Mouse (Mus musculus) cortical plate, adult 2 months (tissue): ENCODE results near the gene Tead4. TPM values are rescaled to one million over a fixed set of nuclear protein-coding genes. Genes with fewer than 3 reads are reported as not detected.
"Not testable (repeated sequence)": the region's sequence is repeated elsewhere in the genome, so short reads cannot be mapped to it uniquely, and the experiment has no call there.

Source experiments
- H3K27ac ChIP-seq: fragments of 200-500 bp; 2 replicates; pipeline ENCODE4 v1.5.1; 2012; ENCODE audit warnings: low read length, control low read depth, inconsistent platforms; ENCODE audit not compliant: insufficient read depth
- H3K4me1 ChIP-seq: fragments of 200-500 bp; 2 replicates; pipeline ENCODE4 v1.6.1; 2011; ENCODE audit warnings: low read length; ENCODE audit not compliant: control insufficient read depth, insufficient read depth
- H3K4me3 ChIP-seq: fragments of 200-500 bp; 2 replicates; pipeline ENCODE4 v1.5.1; 2011; ENCODE audit warnings: mild to moderate bottlenecking, low read length, control low read depth; ENCODE audit not compliant: insufficient read depth
- CTCF ChIP-seq: fragments of 200-500 bp; IDR thresholded peaks from 2 replicates; pipeline ENCODE4 v1.5.1; 2011; ENCODE audit warnings: mild to moderate bottlenecking, control low read depth, low read length; ENCODE audit not compliant: insufficient read depth; ENCODE audit errors: extremely low read depth
- POLR2A ChIP-seq: fragments of 200-500 bp; IDR thresholded peaks from 2 replicates; pipeline ENCODE4 v1.6.1; 2011; ENCODE audit warnings: mild to moderate bottlenecking, low read length, control low read depth; ENCODE audit not compliant: insufficient read depth; ENCODE audit errors: extremely low read depth
- polyA plus RNA-seq: library from polyadenylated mRNA; depleted of rRNA; stranded (reverse); fragments of >200 nt; gene quantifications from 2 replicates; pipeline ENCODE4 v1.2.3, GENCODE M21; 2012

The Tead4 gene
- polyA plus RNA-seq, 1 experiment, result 0.63 TPM

DNA sequence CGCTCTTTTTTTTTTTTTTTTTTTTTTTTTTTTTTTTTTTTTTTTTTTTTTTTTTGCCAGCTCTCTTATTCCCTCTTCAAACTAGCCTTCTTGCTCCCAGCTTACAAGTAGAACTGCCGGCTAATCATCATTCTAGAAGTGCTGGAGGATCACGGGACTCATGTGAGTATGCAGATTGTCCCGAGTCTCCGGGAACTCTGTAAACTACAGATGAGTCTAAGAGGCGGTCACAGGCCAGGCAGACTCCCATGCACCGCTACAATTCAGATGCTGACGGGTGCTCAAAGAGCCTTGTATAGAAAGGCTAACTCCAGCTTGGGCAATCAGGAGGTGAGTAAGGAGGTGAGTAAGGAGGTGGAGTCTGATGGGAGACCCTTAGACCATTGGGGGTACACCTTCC is 15.0 kb upstream of the Tead4 start:
- no peaks in the 10 kb centered on the region for H3K4me1 ChIP-seq
- TF ChIP-seq CTCF, result no peak
- TF ChIP-seq POLR2A, result no peak
- H3K27ac ChIP-seq, result no peak overlapping the region
- H3K4me3 ChIP-seq, result no peak overlapping the region

- no peak for TF ChIP-seq CTCF
- TF ChIP-seq POLR2A, result no peak
These were observed 14.2 kb upstream of the Tead4 start for GRCm38 (mm10) chr6:128314796-128315195.

DNA sequence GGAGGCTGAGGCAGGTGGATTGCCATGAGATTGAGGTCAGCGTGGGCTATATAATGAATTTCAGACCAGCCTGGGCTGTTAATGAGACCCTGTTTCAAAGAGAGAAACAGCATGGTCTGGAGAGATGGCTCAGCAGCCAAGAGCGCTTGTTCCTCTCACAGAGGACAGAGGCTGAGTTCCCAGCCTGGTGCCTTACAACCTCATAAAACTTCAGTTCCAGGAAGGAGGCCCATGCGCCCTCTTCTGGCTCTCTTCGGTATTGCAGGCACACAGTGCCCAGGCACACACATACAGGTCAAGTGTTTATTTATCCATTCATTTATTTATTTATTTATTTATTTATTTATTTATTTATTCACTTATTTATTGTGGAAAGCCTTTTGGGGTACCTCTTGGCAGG is 7.7 kb upstream of the Tead4 start:
- no peaks in the 10 kb centered on the region for H3K4me1 ChIP-seq
- TF ChIP-seq POLR2A (no peak), CTCF (peak; percentile 62)
- no peak overlapping the region for H3K27ac ChIP-seq
- no peak overlapping the region for H3K4me3 ChIP-seq

More at GRCm38 (mm10) chr6:128314796-128315195, 14.2 kb upstream of the Tead4 start:
- Histone ChIP-seq H3K4me3 (no peak overlapping the region), H3K4me1 (no peaks in the 10 kb centered on the region), H3K27ac (no peak overlapping the region)

- Histone ChIP-seq H3K4me1 (no peaks in the 10 kb centered on the region), H3K4me3 (no peak overlapping the region), H3K27ac (no peak overlapping the region)
- TF ChIP-seq CTCF, result no peak
- TF ChIP-seq POLR2A, result no peak
These were observed 4.2 kb upstream of the Tead4 start for GRCm38 (mm10) chr6:128304801-128305200.

DNA sequence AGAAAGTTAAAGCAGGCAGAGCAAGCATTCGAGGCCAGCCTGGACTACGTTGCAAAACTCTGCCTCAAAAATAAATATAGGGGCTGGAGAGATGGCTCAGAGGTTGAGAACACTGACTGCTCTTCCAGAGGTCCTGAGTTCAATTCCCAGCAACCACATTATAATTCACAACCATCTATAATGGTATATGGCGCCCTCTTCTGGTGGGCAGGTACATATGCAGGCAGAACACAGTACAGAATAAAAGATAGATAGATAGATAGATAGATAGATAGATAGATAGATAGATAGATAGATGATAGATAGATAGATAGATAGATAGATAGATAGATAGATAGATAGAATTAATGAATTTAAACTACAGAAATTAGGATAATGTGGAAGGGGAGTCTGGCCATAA is 2.0 kb upstream of the Tead4 start:
- not testable (repeated sequence) for H3K4me1 ChIP-seq, H3K4me3 ChIP-seq, H3K27ac ChIP-seq

- TF ChIP-seq POLR2A, result no peak
- TF ChIP-seq CTCF, result no peak
- H3K4me3 ChIP-seq, result no peak overlapping the region
- no peak overlapping the region for H3K27ac ChIP-seq
- no peaks in the 10 kb centered on the region for H3K4me1 ChIP-seq
These were observed 1.3 kb upstream of the Tead4 start for GRCm38 (mm10) chr6:128301891-128302290.

DNA sequence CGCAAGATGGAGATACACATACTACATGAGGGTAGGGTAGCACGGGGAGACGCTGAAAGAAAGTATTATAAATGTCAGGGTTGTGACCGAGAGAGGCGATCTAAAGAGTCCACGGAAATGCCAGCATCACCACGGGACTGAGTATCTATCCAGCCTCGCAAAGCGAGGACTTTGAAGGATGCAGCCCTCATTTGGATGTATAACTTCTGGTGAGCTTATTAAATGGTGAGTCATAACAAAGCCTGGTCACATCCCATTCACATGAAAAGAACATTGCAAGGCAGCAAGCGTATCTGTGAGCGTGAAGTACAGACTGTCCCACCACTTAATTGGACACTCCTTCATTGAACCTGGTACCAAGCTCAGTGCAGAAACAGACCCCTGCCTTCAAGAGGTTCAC is 835 bp upstream of the Tead4 start:
- H3K4me3 ChIP-seq, result no peak overlapping the region; the same call in 1 of the 2 replicates
- no peak for TF ChIP-seq POLR2A
- TF ChIP-seq CTCF, result no peak
- no peaks in the 10 kb centered on the region for H3K4me1 ChIP-seq
- no peak overlapping the region for H3K27ac ChIP-seq

DNA sequence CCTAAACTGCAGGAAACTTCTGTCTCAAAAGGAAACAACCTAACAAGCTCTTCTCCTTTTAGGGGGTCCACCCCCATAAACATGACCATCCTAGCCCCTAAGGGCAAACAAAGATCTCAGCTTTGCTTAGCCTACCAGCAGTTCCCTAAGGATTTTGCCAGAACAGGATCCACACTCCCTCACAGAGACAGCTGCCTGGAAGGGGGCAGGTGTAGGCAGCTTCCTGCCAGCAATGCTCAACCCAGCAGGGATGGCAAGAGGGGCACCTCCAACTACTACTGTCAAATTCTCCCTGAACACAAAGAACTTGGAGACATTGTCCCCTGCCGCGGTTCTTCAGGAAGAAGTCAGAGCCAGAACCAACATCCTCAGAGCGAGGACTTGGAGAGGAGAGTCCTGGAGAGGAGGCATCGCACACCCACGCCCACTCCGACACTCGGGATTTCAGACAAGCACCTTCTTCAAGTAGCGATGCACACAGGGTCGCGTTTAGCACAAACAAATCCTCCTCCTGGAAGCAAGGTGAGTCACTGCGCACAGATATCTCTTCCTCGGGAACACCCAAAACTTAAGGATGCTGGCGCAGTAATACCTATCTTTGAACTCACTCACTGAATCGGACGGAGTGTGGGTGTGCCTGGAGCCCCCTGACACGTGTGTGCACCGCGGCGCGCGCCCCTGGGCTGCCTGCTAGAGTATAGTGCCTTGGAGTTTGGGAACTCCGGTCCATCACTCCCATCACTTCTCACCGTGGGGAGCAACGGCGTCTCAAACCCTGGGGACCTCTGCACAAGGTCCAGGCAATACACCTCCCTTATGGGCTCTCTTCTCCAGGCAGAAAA is 1.1 kb downstream of the Tead4 start:
- no peaks in the 10 kb centered on the region for H3K4me1 ChIP-seq
- H3K27ac ChIP-seq, result no peak overlapping the region
- TF ChIP-seq POLR2A, result no peak
- no peak for TF ChIP-seq CTCF
- H3K4me3 ChIP-seq, result peak overlapping the region; percentile 33

- Histone ChIP-seq H3K27ac (no peak overlapping the region), H3K4me1 (no peaks in the 10 kb centered on the region), H3K4me3 (no peak overlapping the region)
- TF ChIP-seq POLR2A (no peak), CTCF (no peak)
These were observed 2.4 kb downstream of the Tead4 start for GRCm38 (mm10) chr6:128298246-128298645.

- no peaks in the 10 kb centered on the region for H3K4me1 ChIP-seq
- H3K4me3 ChIP-seq, result no peak overlapping the region
- no peak for TF ChIP-seq CTCF
- TF ChIP-seq POLR2A, result no peak
- H3K27ac ChIP-seq, result no peak overlapping the region
These were observed 3.8 kb downstream of the Tead4 start for GRCm38 (mm10) chr6:128296750-128297393.
